Mouse (Mus musculus): Measurements from ENCODE around the gene Gm9513.

Gene Gm9513

DNA sequence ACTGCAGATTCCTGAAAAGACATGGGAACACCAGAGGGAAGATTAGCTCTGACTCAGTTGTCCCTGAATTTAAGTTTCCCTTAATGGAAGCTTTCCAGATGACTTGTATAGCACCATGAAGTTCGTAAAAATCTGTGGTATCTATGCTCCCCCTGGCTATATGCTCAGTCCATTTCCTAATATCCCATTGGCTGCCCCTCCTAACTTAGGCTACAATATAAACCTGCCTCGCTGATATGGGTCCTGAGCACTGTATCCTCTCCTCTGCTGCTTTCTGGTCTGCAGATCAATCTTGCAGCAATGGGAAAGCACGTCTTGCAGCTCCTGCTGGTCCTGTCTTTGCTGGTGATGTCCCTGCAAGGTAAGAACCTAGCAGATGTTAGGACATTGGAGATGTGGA, at the start of gene Gm9513:
TSS of gene Gm9513 (plus strand) at position 301 of the 400 bp plus-strand sequence.
- no peak for DNase-seq

DNA sequence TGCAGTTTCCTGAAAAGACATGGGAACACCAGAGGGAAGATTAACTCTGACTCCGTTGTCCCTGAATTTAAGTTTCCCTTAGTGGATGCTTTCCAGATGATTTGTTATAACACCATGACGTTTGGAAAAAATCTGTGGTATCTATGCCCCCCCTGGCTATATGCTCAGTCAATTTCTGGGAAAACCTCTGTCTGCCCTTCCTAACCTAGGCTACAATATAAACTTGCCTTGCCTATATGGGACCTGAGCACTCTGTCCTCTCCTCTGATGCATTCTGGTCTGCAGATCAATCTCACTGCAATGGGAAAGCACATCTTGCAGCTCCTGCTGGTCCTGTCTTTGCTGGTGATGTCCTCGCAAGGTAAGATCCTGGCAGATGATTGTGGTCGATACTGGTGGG, 43.9 kb upstream of the Gm9513 start, which contains the start of gene Gm7257:
TSS of gene Gm7257 (plus strand) at position 301 of the 400 bp plus-strand sequence.
- DNase-seq: no peak

- DNase-seq: no peak
These were observed 40.2 kb upstream of the Gm9513 start for GRCm38 (mm10) chr9:36435051-36435764.

DNA sequence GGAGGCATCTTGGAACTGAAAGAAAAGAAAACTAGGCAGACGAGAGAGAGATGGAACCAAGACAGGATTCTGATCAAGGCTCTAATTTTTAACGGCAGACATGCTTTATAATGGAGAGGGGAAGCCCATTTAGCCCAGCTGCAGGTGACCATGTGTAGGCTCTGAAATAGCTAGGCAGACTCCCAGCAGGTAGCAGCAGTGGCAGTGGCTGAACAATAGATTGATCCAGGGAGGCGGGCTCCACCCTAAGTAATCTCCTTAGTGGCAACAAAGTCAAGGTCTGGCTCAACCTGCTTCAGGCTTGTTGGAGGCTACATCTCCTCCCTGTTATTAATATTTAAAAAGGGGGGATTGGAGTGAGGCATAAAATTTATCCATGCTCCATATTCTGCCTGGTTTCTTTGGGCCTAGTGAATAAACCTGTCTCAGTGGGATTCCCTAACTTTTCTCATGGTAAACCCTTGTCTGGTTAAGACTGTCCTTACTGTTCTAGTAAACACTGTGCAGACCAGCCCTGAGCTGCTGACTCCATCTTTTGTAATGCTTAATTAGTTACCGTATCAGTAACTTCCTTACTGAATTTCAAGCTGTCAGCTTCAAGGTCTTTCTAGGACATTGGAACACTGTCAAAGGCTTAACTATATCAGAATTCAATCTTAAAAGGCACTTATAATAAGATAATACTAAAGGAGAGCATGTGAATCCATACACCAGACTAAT, 19.2 kb downstream of the Gm9513 start:
- no peak for DNase-seq

DNA sequence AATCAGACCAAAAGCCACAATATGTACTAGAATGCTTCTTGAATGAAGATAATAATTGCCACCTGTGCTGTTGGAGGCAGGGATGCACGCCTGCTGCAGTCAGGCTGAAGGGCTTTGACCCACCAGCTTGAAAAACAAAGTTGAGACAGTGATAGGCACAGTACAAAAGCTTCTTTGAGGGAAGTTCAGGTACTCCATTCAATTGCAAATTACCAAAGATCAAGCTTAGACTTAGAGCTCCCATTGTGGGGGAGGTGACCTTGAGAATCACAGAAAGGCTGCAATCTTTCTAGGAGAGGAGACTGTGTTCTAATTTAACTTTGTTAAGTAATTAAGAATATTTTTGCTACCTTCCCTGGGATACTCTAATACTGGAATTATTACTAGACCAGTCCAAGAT, 20.4 kb downstream of the Gm9513 start:
- DNase-seq: no peak

GRCm38 (mm10) chr9:36504211-36504610, 28.8 kb downstream of the Gm9513 start:
- no peak for DNase-seq
